ENCODE assay signal across 12 mouse cellular contexts in genomic region chr2:126039414-126039891, GRCm38 (mm10). TPM values are rescaled to one million over a fixed set of nuclear protein-coding genes. Genes with fewer than 3 reads are reported as not detected.
DNase-seq lines count a peak whose midpoint lies in the region; ATAC-seq and TF ChIP-seq lines count a peak whose summit lies in the region.
"Had no signal": no experiment of that assay in that cellular context is flagged by ENCODE, and none has a peak within 500 bp of the region (broad histone marks: within the 10 kb centered on the region; RNA-seq: fewer than 3 reads in every experiment).

No protein-coding gene starts in this region.

- TF ChIP-seq CTCF in gastrocnemius, adult 2 months (IDR thresholded peaks at IDR 0.05) = no peak

- H3K4me2 ChIP-seq in heart, embryonic 12.5 days = no peak overlapping the region
- H3K4me2 ChIP-seq in lung, embryonic 16.5 days (ENCODE audit: low read depth, low read length) = peak overlapping the region; percentile 44; the same call in 1 of the 2 replicates
- H3K4me2 ChIP-seq: forebrain, embryonic 13.5 days had no signal

- no peaks in the 10 kb centered on the region for H3K36me3 ChIP-seq in heart, embryonic 12.5 days
- no peaks in the 10 kb centered on the region for H3K36me3 ChIP-seq in lung, embryonic 16.5 days (ENCODE audit: control insufficient read depth, insufficient read depth, low read length)
- H3K36me3 ChIP-seq: hindbrain, embryonic 10.5 days had no signal

- 33% methylated on average over 4 of the region's 4 CpGs for WGBS in heart, embryonic 12.5 days
- WGBS in lung, embryonic 16.5 days = 36% methylated on average over 4 of the region's 4 CpGs

- H3K27ac ChIP-seq in gastrocnemius, adult 2 months = peak overlapping the region; percentile 72
- H3K27ac ChIP-seq in heart, embryonic 12.5 days (ENCODE audit: poor library complexity, severe bottlenecking) = peak overlapping the region; percentile 46
- peak overlapping the region; percentile 86 for H3K27ac ChIP-seq in lung, embryonic 16.5 days (ENCODE audit: low read length)
- H3K27ac ChIP-seq: forebrain, embryonic 13.5 days; hindbrain, embryonic 10.5 days; liver, embryonic 14.5 days had no signal

- DNase-seq in gastrocnemius, adult 2 months = peak; percentile 56
- DNase-seq in gastrocnemius, postnatal 10 days = no peak
- DNase-seq in NIH3T3 (ENCODE audit: low read depth) = peak; percentile 87
- no peak for DNase-seq in yolk sac, embryonic 10.5 days (ENCODE audit: low spot score)
- no peak for DNase-seq in MN1 (ENCODE audit: low spot score)
- no peak for DNase-seq in testis, postnatal 14 days (ENCODE audit: low spot score)
- DNase-seq: kidney, adult 18-20 months had no signal

- no peak for ATAC-seq in heart, embryonic 12.5 days (ENCODE audit: insufficient number of reproducible peaks, low FRiP score)
- ATAC-seq in lung, embryonic 16.5 days (ENCODE audit: low read depth) = peak; percentile 94
- ATAC-seq: forebrain, embryonic 13.5 days had no signal

- H3K4me3 ChIP-seq in gastrocnemius, adult 2 months = peak overlapping the region; percentile 65
- no peak overlapping the region for H3K4me3 ChIP-seq in heart, embryonic 12.5 days
- H3K4me3 ChIP-seq in lung, embryonic 16.5 days (ENCODE audit: low read length) = no peak overlapping the region
- H3K4me3 ChIP-seq: forebrain, embryonic 13.5 days; hindbrain, embryonic 10.5 days had no signal

- no peaks in the 10 kb centered on the region for H3K27me3 ChIP-seq in heart, embryonic 12.5 days (replicated peaks)
- H3K27me3 ChIP-seq in lung, embryonic 16.5 days (ENCODE audit: control insufficient read depth, insufficient read depth, low read depth, low read length) = no peaks in the 10 kb centered on the region
- H3K27me3 ChIP-seq: forebrain, embryonic 13.5 days had no signal

- H3K4me1 ChIP-seq in heart, embryonic 12.5 days (replicated peaks) = peaks cover 25% of the 10 kb centered on the region
- H3K4me1 ChIP-seq in lung, embryonic 16.5 days (replicated peaks; ENCODE audit: control insufficient read depth, insufficient read depth, low read length) = no peaks in the 10 kb centered on the region; the same call in none of the 2 replicates

- H3K9ac ChIP-seq in heart, embryonic 12.5 days = no peak overlapping the region
- H3K9ac ChIP-seq in lung, embryonic 16.5 days (ENCODE audit: low read length) = no peak overlapping the region
- H3K9ac ChIP-seq: forebrain, embryonic 13.5 days; liver, embryonic 14.5 days had no signal

- no peaks in the 10 kb centered on the region for H3K9me3 ChIP-seq in heart, embryonic 12.5 days (replicated peaks)
- no peaks in the 10 kb centered on the region for H3K9me3 ChIP-seq in lung, embryonic 16.5 days (ENCODE audit: control insufficient read depth, low read length)
- H3K9me3 ChIP-seq: forebrain, embryonic 13.5 days; hindbrain, embryonic 10.5 days had no signal

- intact Hi-C loops in gastrocnemius, adult 2 months (cut with DNase I) = no loop called here

RNA-seq across cellular contexts. Expression of gene Fgf7, which starts 5.0 kb away (rescaled TPM):
- 1 to 10 TPM; 4.2 TPM for total RNA-seq in gastrocnemius, adult 2 months (2021)
- total RNA-seq in gastrocnemius, postnatal 10 days (2021) = 1 to 10 TPM; 6.1 to 7.8 TPM
- 0.73 and 0.85 TPM in 2 replicates for polyA plus RNA-seq in heart, embryonic 12.5 days (2016; fragmentation: Nextera tagmentation; extraction: Ambion mirVana)
- 16.3 and 19.2 TPM in 2 replicates for polyA plus RNA-seq in lung, embryonic 16.5 days (2015; fragmentation: Nextera tagmentation; extraction: Ambion mirVana)

Comparison
In these comparisons a context has a peak if more than half of its experiments do, and no peak if none do; other contexts are left out.
1. DNase-seq: peak in gastrocnemius, adult 2 months (single experiment) and NIH3T3 (single experiment); none in gastrocnemius, postnatal 10 days (single experiment), yolk sac, embryonic 10.5 days (single experiment), MN1 (single experiment) and testis, postnatal 14 days (single experiment).
2. Peak in every context shown above with its lines, with median percentiles within 50 percentile points of each other: H3K27ac ChIP-seq.